Mouse (Mus musculus) heart, embryonic 12.5 days (tissue): ENCODE results near the gene Dock2. TPM values are rescaled to one million over a fixed set of nuclear protein-coding genes. Genes with fewer than 3 reads are reported as not detected.

Experiments used
- ATAC-seq: fragments of 200-750 bp; cut with Nextera tagmentation; 2 replicates; pipeline ENCODE4 v1.8.0; 2017; ENCODE audit warnings: moderate TSS enrichment, moderate library complexity; ENCODE audit not compliant: insufficient number of reproducible peaks, low FRiP score
- H3K27ac ChIP-seq: fragments of 300-500 bp; sonication (generic); 2 replicates; pipeline ENCODE4 v1.5.1; 2016; ENCODE audit warnings: mild to moderate bottlenecking, moderate library complexity; ENCODE audit not compliant: poor library complexity, severe bottlenecking
- H3K27me3 ChIP-seq: fragments of 300-500 bp; sonication (generic); replicated peaks from 2 replicates; pipeline ENCODE4 v1.6.1; 2016; ENCODE audit warnings: mild to moderate bottlenecking, moderate library complexity
- H3K36me3 ChIP-seq: fragments of 300-500 bp; sonication (generic); 2 replicates; pipeline ENCODE4 v1.6.1; 2016; ENCODE audit warnings: mild to moderate bottlenecking, moderate library complexity
- H3K4me1 ChIP-seq: fragments of 300-500 bp; sonication (generic); replicated peaks from 2 replicates; pipeline ENCODE4 v1.6.1; 2016; ENCODE audit warnings: mild to moderate bottlenecking
- H3K4me2 ChIP-seq: fragments of 300-500 bp; sonication (generic); 2 replicates; pipeline ENCODE4 v1.6.1; 2016; ENCODE audit warnings: mild to moderate bottlenecking, moderate library complexity
- H3K4me3 ChIP-seq: fragments of 300-500 bp; sonication (generic); 2 replicates; pipeline ENCODE4 v1.5.1; 2016; ENCODE audit warnings: mild to moderate bottlenecking
- H3K9ac ChIP-seq: fragments of 300-500 bp; sonication (generic); 2 replicates; pipeline ENCODE4 v1.6.1; 2016; ENCODE audit warnings: mild to moderate bottlenecking, moderate library complexity
- H3K9me3 ChIP-seq: fragments of 300-500 bp; sonication (generic); replicated peaks from 2 replicates; pipeline ENCODE4 v1.6.1; 2016; ENCODE audit warnings: mild to moderate bottlenecking, moderate library complexity
- WGBS: fragments of 180-500 bp; shearing (Covaris S2); methylation state at CpG from one replicate; pipeline ENCODE4 v1.1.7; 2016; 5-methylcytosine and 5-hydroxymethylcytosine counted together
- polyA plus RNA-seq: library from polyadenylated mRNA; unstranded; fragments of >200 nt; fragmentation: Nextera tagmentation; extraction: Ambion mirVana; gene quantifications from 2 replicates; pipeline ENCODE4 v1.2.1, GENCODE M21; 2016

Dock2 gene
- polyA plus RNA-seq, 1 experiment from 2014 or later, result 0.42 TPM

DNA sequence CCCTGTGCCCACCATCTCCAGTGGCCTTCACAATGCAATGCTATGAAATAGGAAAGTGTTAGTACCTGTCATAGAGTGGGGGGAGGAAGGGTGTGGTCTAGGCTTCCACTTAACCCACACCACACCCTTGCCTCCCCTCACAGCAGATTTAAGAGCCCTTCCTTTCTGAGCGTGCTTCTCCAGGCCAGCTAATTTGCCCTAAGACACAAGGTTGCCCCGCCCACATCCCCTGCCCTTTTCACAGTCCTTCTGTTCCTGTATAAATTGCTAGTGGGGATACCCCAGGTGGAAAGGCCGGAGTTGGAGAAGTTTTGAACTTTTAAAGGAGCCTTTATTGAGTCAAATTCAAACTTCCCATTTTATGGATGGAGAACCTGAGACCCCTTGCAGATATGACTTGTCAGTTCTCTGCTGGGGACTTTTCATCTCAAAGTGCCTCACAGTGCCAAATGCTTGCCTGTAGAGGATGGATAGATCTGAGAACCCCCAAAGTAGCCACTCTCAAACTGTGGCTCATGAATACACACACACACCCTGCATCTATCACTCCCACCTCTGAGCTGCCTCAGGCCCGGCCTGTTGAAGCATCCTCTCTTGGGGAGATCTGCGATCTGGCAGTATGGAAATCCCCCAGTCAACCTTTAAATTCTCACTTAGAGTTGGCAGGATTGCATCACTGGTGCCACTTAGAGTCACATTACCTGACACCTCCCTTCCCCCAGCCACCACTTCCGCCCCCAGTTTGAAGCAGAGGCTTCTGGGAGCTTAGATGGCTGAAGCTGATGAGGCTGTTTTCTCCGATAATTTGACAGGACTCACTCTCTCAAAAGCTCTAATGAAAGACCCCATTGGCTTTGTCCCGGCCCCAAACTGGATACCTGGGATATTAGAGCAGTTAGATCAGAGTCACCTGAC, 919 bp downstream of the Dock2 start:
- Histone ChIP-seq H3K9ac (no peak overlapping the region), H3K9me3 (no peaks in the 10 kb centered on the region), H3K4me2 (no peak overlapping the region), H3K4me1 (no peaks in the 10 kb centered on the region), H3K36me3 (no peaks in the 10 kb centered on the region), H3K4me3 (no peak overlapping the region), H3K27me3 (no peaks in the 10 kb centered on the region), H3K27ac (no peak overlapping the region)
- no peak for ATAC-seq
- WGBS, result 63% methylated on average over 8 of the region's 8 CpGs

- Histone ChIP-seq H3K9me3 (no peaks in the 10 kb centered on the region), H3K4me2 (no peak overlapping the region), H3K4me3 (no peak overlapping the region), H3K36me3 (no peaks in the 10 kb centered on the region), H3K27me3 (no peaks in the 10 kb centered on the region), H3K9ac (no peak overlapping the region), H3K4me1 (no peaks in the 10 kb centered on the region), H3K27ac (no peak overlapping the region)
- WGBS, result 71% methylated on average over 2 of the region's 2 CpGs
- no peak for ATAC-seq
Measured at GRCm38 (mm10) chr11:34780786-34781185, 2.9 kb downstream of the Dock2 start.

GRCm38 (mm10) chr11:34779966-34780365, 3.7 kb downstream of the Dock2 start:
- Histone ChIP-seq H3K36me3 (no peaks in the 10 kb centered on the region), H3K4me3 (no peak overlapping the region), H3K4me2 (no peak overlapping the region), H3K27me3 (no peaks in the 10 kb centered on the region), H3K9ac (no peak overlapping the region), H3K27ac (no peak overlapping the region), H3K4me1 (no peaks in the 10 kb centered on the region), H3K9me3 (no peaks in the 10 kb centered on the region)
- WGBS, result 73% methylated on average over 4 of the region's 4 CpGs
- no peak for ATAC-seq

DNA sequence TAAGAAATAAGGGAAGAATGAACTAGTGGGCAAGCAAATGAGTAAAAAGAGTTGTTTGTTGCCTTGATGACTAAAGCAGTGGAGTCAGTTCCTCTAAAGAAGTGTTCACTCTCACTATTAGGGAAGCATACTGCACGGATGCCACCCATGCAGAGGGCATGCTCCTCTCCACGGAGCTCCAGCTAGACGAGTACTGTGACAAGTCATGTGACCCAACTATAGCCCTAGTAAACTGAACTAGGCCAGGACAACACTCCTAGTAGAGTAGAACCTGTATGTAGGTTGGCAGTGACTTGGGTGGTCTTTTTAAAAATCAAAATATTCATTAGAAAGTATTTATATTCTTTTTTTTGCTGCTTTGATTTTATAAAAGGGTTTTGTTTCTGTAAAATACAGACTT, 5.3 kb downstream of the Dock2 start:
- no peaks in the 10 kb centered on the region for H3K9me3 ChIP-seq
- no peak overlapping the region for H3K4me3 ChIP-seq
- no peaks in the 10 kb centered on the region for H3K36me3 ChIP-seq
- no peaks in the 10 kb centered on the region for H3K27me3 ChIP-seq
- no peak overlapping the region for H3K4me2 ChIP-seq
- no peak overlapping the region for H3K9ac ChIP-seq
- 72% methylated on average over 3 of the region's 3 CpGs for WGBS
- H3K27ac ChIP-seq, result no peak overlapping the region
- no peak for ATAC-seq
- no peaks in the 10 kb centered on the region for H3K4me1 ChIP-seq

DNA sequence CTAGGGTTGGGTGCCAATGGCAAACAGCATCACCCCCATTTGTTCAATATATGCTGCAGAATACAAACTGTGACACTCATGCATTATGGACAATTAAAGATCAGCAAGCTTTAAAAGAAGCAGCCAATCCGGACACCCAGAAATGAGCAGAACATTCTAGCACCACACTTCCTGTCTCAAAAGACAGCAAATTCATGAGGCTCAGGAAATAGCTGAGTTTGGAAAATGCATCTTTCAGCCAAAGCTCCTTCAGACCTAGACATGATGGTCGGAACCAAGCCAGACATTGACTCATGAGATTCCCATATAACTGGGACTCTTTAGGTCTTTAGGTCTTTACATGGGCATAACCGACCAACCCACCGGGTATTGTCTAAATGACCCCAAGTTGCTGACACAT, 6.2 kb downstream of the Dock2 start:
- H3K9me3 ChIP-seq, result no peaks in the 10 kb centered on the region
- H3K9ac ChIP-seq, result no peak overlapping the region
- no peak overlapping the region for H3K27ac ChIP-seq
- no peak overlapping the region for H3K4me3 ChIP-seq
- no peaks in the 10 kb centered on the region for H3K4me1 ChIP-seq
- WGBS, result 80% methylated on average over 4 of the region's 4 CpGs
- H3K4me2 ChIP-seq, result no peak overlapping the region
- H3K36me3 ChIP-seq, result no peaks in the 10 kb centered on the region
- ATAC-seq, result no peak
- H3K27me3 ChIP-seq, result no peaks in the 10 kb centered on the region

- Histone ChIP-seq H3K4me1 (no peaks in the 10 kb centered on the region), H3K4me2 (no peak overlapping the region), H3K27me3 (no peaks in the 10 kb centered on the region), H3K4me3 (no peak overlapping the region), H3K9ac (no peak overlapping the region), H3K27ac (no peak overlapping the region), H3K36me3 (no peaks in the 10 kb centered on the region), H3K9me3 (no peaks in the 10 kb centered on the region)
- ATAC-seq, result no peak
- WGBS, result 65% methylated on average over 2 of the region's 2 CpGs
Measured at GRCm38 (mm10) chr11:34776054-34776453, 7.6 kb downstream of the Dock2 start.

DNA sequence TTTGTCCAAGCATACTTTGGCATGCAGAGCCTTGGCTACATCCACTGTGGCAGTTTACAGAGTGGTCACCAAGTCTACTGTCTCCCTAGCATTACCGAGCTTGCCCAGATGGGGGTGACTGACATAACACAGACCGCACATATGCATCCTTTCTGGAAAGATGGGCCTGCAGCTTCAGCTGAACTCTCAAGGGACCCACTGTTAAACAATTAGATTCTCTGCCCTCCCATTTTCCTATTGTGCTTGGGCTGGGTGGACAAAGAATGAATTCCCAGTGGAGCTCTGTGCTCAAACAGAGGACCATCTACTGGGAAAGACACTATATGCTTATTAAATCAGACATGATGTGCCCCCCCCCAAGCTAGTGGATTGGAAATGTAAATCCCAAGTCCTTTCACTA, 9.1 kb downstream of the Dock2 start:
- H3K27ac ChIP-seq, result no peak overlapping the region
- no peaks in the 10 kb centered on the region for H3K4me1 ChIP-seq
- no peaks in the 10 kb centered on the region for H3K36me3 ChIP-seq
- no peak overlapping the region for H3K4me3 ChIP-seq
- 72% methylated on average over 2 of the region's 2 CpGs for WGBS
- no peaks in the 10 kb centered on the region for H3K27me3 ChIP-seq
- no peaks in the 10 kb centered on the region for H3K9me3 ChIP-seq
- H3K9ac ChIP-seq, result no peak overlapping the region
- H3K4me2 ChIP-seq, result no peak overlapping the region
- ATAC-seq, result no peak

- H3K27me3 ChIP-seq, result no peaks in the 10 kb centered on the region
- H3K36me3 ChIP-seq, result no peaks in the 10 kb centered on the region
- ATAC-seq, result no peak
- H3K4me2 ChIP-seq, result no peak overlapping the region
- H3K9ac ChIP-seq, result no peak overlapping the region
- H3K4me1 ChIP-seq, result no peaks in the 10 kb centered on the region
- no peak overlapping the region for H3K27ac ChIP-seq
- 77% methylated on average over 9 of the region's 9 CpGs for WGBS
- H3K9me3 ChIP-seq, result no peaks in the 10 kb centered on the region
- H3K4me3 ChIP-seq, result no peak overlapping the region
Measured at GRCm38 (mm10) chr11:34773304-34773895, 10.3 kb downstream of the Dock2 start.

GRCm38 (mm10) chr11:34771221-34771986, 12.3 kb downstream of the Dock2 start:
- ATAC-seq, result no peak
- no peak overlapping the region for H3K4me2 ChIP-seq

DNA sequence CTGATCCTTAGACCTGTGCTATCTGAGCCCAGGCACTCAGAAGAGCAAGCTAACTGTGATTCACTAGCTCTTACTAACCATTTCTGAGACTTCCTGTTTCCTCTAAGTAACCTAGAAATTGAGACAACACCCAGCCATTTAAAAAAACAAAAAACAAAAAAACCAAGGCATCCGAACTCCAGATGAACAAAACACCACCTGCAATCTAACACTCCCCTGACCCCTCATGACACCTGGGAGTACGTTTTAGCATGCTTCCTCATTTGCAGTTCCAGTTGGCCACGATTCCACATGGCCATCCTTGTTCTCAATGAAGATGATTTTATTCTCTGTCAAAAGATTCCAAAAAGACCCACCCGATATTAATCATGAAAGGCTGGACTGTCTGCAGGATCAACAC, 13.0 kb downstream of the Dock2 start:
- H3K4me3 ChIP-seq, result no peak overlapping the region
- ATAC-seq, result no peak
- H3K27me3 ChIP-seq, result no peaks in the 10 kb centered on the region
- WGBS, result 72% methylated on average over 4 of the region's 4 CpGs
- no peak overlapping the region for H3K4me2 ChIP-seq
- no peak overlapping the region for H3K9ac ChIP-seq
- no peaks in the 10 kb centered on the region for H3K4me1 ChIP-seq
- no peaks in the 10 kb centered on the region for H3K36me3 ChIP-seq
- H3K27ac ChIP-seq, result no peak overlapping the region
- peaks cover 6% of the 10 kb centered on the region for H3K9me3 ChIP-seq

More at GRCm38 (mm10) chr11:34771221-34771986, 12.3 kb downstream of the Dock2 start:
- no peaks in the 10 kb centered on the region for H3K4me1 ChIP-seq
- WGBS, result 63% methylated on average over 12 of the region's 12 CpGs
- H3K9ac ChIP-seq, result no peak overlapping the region
- no peaks in the 10 kb centered on the region for H3K36me3 ChIP-seq
- no peak overlapping the region for H3K4me3 ChIP-seq
- no peaks in the 10 kb centered on the region for H3K27me3 ChIP-seq
- no peaks in the 10 kb centered on the region for H3K9me3 ChIP-seq
- H3K27ac ChIP-seq, result no peak overlapping the region

DNA sequence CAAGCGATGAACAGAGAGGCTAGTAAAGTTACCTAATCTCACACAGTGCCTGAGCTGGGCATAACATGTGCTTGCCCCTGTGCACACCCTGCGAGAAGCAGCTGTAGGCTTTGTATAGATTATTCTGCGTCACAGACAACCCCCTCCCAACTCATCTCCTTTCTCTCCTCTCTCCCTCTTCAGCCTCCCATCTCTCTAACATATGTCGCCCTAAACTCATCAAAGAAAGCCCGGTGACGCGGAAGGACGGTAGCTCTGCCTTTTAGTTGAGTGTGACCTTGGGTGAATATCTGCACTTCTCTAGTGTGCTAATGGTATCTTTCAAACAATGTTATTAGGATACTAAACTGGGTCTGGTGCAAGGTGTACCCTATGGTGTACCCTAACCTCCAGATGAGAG, 13.7 kb downstream of the Dock2 start:
- peaks cover 6% of the 10 kb centered on the region for H3K9me3 ChIP-seq
- no peak for ATAC-seq
- H3K36me3 ChIP-seq, result no peaks in the 10 kb centered on the region
- 83% methylated on average over 8 of the region's 8 CpGs for WGBS
- no peaks in the 10 kb centered on the region for H3K27me3 ChIP-seq
- H3K4me3 ChIP-seq, result no peak overlapping the region
- H3K4me1 ChIP-seq, result no peaks in the 10 kb centered on the region
- no peak overlapping the region for H3K27ac ChIP-seq
- H3K4me2 ChIP-seq, result no peak overlapping the region
- no peak overlapping the region for H3K9ac ChIP-seq
